Mouse (Mus musculus) ES-E14 (cell line): ENCODE results near the gene Gmfg. TPM values are rescaled to one million over a fixed set of nuclear protein-coding genes. Genes with fewer than 3 reads are reported as not detected.

Experiments
- DNase-seq: peaks from one replicate; pipeline ENCODE4 v3.0.0-alpha.2; 2013; ENCODE audit warnings: low read depth, low spot score
- H3K27ac ChIP-seq: 2 replicates; pipeline ENCODE4 v1.5.1; 2012; ENCODE audit warnings: low read depth, mild to moderate bottlenecking, low read length, moderate library complexity, mixed read lengths; ENCODE audit not compliant: poor library complexity, insufficient read depth, severe bottlenecking
- H3K36me3 ChIP-seq: 2 replicates; pipeline ENCODE4 v1.6.1; 2012; ENCODE audit warnings: mild to moderate bottlenecking, low read length, moderate library complexity, mixed read lengths; ENCODE audit not compliant: control insufficient read depth, poor library complexity, insufficient read depth, severe bottlenecking
- H3K4me1 ChIP-seq, 2 experiments: fragments of 150-350 bp in 1 of 2; sonication (generic) in 1 of 2; 2 replicates each; pipeline ENCODE4 v1.6.1; 2012; ENCODE audit warnings: low read length in 2 of 2, mild to moderate bottlenecking in 1 of 2, mixed read lengths in 1 of 2; ENCODE audit not compliant: control insufficient read depth in 2 of 2, insufficient read depth in 2 of 2, poor library complexity in 1 of 2
- H3K4me3 ChIP-seq, 2 experiments: fragments of 150-350 bp in 1 of 2; sonication (generic) in 1 of 2; 2 replicates each; pipeline ENCODE4 v1.5.1; 2012; ENCODE audit warnings: low read length in 2 of 2, low read depth in 1 of 2, mild to moderate bottlenecking in 1 of 2, mixed read lengths in 1 of 2; ENCODE audit not compliant: insufficient read depth in 1 of 2, poor library complexity in 1 of 2, severe bottlenecking in 1 of 2
- H3K9ac ChIP-seq: 2 replicates; pipeline ENCODE4 v1.6.1; 2012; ENCODE audit warnings: low read depth, mild to moderate bottlenecking, low read length, mixed read lengths; ENCODE audit not compliant: poor library complexity, insufficient read depth, severe bottlenecking
- H3K9me3 ChIP-seq: fragments of 150-350 bp; sonication (generic); 2 replicates; pipeline ENCODE4 v1.6.1; 2012; ENCODE audit warnings: low read depth, mild to moderate bottlenecking, low read length; ENCODE audit not compliant: control insufficient read depth, insufficient read depth
- CHD2 ChIP-seq: IDR thresholded peaks from 2 replicates; pipeline ENCODE4 v1.6.1; 2014; ENCODE audit warnings: mild to moderate bottlenecking, low read depth, low read length, inconsistent platforms
- HCFC1 ChIP-seq: IDR thresholded peaks from 2 replicates; pipeline ENCODE4 v1.6.1; 2012; ENCODE audit warnings: low read length, inconsistent platforms, borderline replicate concordance; ENCODE audit not compliant: insufficient read depth
- MAFK ChIP-seq: IDR thresholded peaks from 2 replicates; pipeline ENCODE4 v1.6.1; 2014; ENCODE audit warnings: mild to moderate bottlenecking, low read depth, low read length, inconsistent platforms; ENCODE audit not compliant: insufficient read depth
- ZC3H11A ChIP-seq: IDR thresholded peaks from 2 replicates; pipeline ENCODE4 v1.6.1; 2012; ENCODE audit warnings: low read depth, mild to moderate bottlenecking, inconsistent platforms, low read length, borderline replicate concordance
- ZNF384 ChIP-seq: IDR thresholded peaks from 2 replicates; pipeline ENCODE4 v1.6.1; 2012; ENCODE audit warnings: low read depth, low read length, inconsistent platforms
- in situ Hi-C, 2 experiments: fragments of 600-800 bp; cut with MboI; formaldehyde crosslinking; loops; one replicate each; pipeline ENCODE4 v1.15.1; 2025; ENCODE audit warnings: low sequenced_read_pairs in 2 of 2, inconsistent platforms in 1 of 2; ENCODE audit not compliant: unreplicated experiment in 2 of 2
- total RNA-seq: library from RNA; depleted of rRNA; stranded (reverse); fragments of 300-350 nt; gene quantifications from 2 replicates; pipeline ENCODE4 v1.2.3, GENCODE M21; 2012

The Gmfg gene
- total RNA-seq, 1 experiment = 12.7 TPM

- no peak for DNase-seq
- Histone ChIP-seq H3K27ac (no peak overlapping the region), H3K36me3 (peaks cover 37% of the 10 kb centered on the region), H3K4me1 (no peaks in the 10 kb centered on the region), H3K4me3 (no peak overlapping the region), H3K9me3 (no peaks in the 10 kb centered on the region), H3K9ac (no peak overlapping the region)
- in situ Hi-C loops = no loop called here
- TF ChIP-seq HCFC1 (no peak), MAFK (no peak), CHD2 (no peak), ZC3H11A (no peak), ZNF384 (no peak)
Observed at GRCm38 (mm10) chr7:28410841-28411475, 26.3 kb upstream of the Gmfg start.

- Histone ChIP-seq H3K4me3 (no peak overlapping the region), H3K27ac (no peak overlapping the region), H3K9ac (no peak overlapping the region), H3K9me3 (no peaks in the 10 kb centered on the region), H3K36me3 (peaks cover 20% of the 10 kb centered on the region), H3K4me1 (peaks cover 0 to 1% of the 10 kb centered on the region in 2 experiments; a peak in 1 of 4 replicates)
- in situ Hi-C loops = no loop called here
- DNase-seq = no peak
- TF ChIP-seq CHD2 (no peak), ZC3H11A (no peak)
Observed at GRCm38 (mm10) chr7:28412826-28413225, 24.4 kb upstream of the Gmfg start.

GRCm38 (mm10) chr7:28417368-28417767 is 19.9 kb upstream of the Gmfg start:
- no peak for DNase-seq
- Histone ChIP-seq H3K36me3 (peaks cover 9% of the 10 kb centered on the region), H3K9me3 (no peaks in the 10 kb centered on the region), H3K4me1 (peaks cover 0 to 2% of the 10 kb centered on the region in 2 experiments; a peak in 1 of 4 replicates), H3K4me3 (no peak overlapping the region), H3K27ac (no peak overlapping the region; the same call in 1 of the 2 replicates), H3K9ac (no peak overlapping the region)
- TF ChIP-seq ZC3H11A = no peak
- TF ChIP-seq CHD2 = no peak
- TF ChIP-seq ZNF384 = no peak
- no peak for TF ChIP-seq HCFC1
- TF ChIP-seq MAFK = no peak
- in situ Hi-C loops = no loop called here

- Histone ChIP-seq H3K9ac (peak overlapping the region; percentile 22; the same call in 1 of the 2 replicates), H3K36me3 (peaks cover 11% of the 10 kb centered on the region), H3K4me1 (peaks cover 0 to 2% of the 10 kb centered on the region in 2 experiments; a peak in 1 of 4 replicates), H3K27ac (peak overlapping the region; percentile 69), H3K9me3 (no peaks in the 10 kb centered on the region), H3K4me3 (no peak overlapping the region)
- TF ChIP-seq HCFC1 (no peak), MAFK (no peak), ZNF384 (no peak), CHD2 (no peak), ZC3H11A (no peak)
- peak; percentile 86 for DNase-seq
- in situ Hi-C loops = no loop called here
Observed at GRCm38 (mm10) chr7:28418096-28418670, 19.1 kb upstream of the Gmfg start.

GRCm38 (mm10) chr7:28419416-28419815 is 17.8 kb upstream of the Gmfg start:
- H3K36me3 ChIP-seq = peaks cover 8% of the 10 kb centered on the region
- H3K4me1 ChIP-seq = peaks cover 0 to 2% of the 10 kb centered on the region in 2 experiments; a peak in 1 of 4 replicates
- TF ChIP-seq HCFC1 = no peak
- TF ChIP-seq CHD2 = no peak
- TF ChIP-seq ZC3H11A = no peak
- TF ChIP-seq MAFK = no peak
- no peak for TF ChIP-seq ZNF384
- no peak overlapping the region for H3K27ac ChIP-seq
- H3K9ac ChIP-seq = no peak overlapping the region
- no peak overlapping the region for H3K4me3 ChIP-seq
- in situ Hi-C loops = no loop called here
- H3K9me3 ChIP-seq = no peaks in the 10 kb centered on the region
- DNase-seq = no peak
